Mouse (Mus musculus) MEL (cell line): ENCODE measurements around the gene Cc2d1a.

Source experiments
- UBTF ChIP-seq: IDR thresholded peaks from 2 replicates; pipeline ENCODE4 v1.6.1; 2012; ENCODE audit warnings: low read depth, mild to moderate bottlenecking, inconsistent platforms, low read length, improper control_type of control experiment, moderate library complexity, borderline replicate concordance; ENCODE audit not compliant: insufficient read depth
- USF1 ChIP-seq: IDR thresholded peaks from 2 replicates; pipeline ENCODE4 v1.6.1; 2014; ENCODE audit warnings: low read depth, mild to moderate bottlenecking, inconsistent platforms, low read length, improper control_type of control experiment, moderate library complexity

- TF ChIP-seq UBTF (no peak), USF1 (no peak)
Observed at GRCm38 (mm10) chr8:84173861-84174260, 26.1 kb upstream of the Cc2d1a start.
